Mouse (Mus musculus) spleen, adult 18-20 months (tissue): Measurements from ENCODE around the gene Orai3.

Source experiments
- DNase-seq, 2 experiments: peaks; one replicate each; pipeline ENCODE4 v3.0.0; 2022; ENCODE audit warnings: mixed read lengths in 2 of 2

Orai3 gene

GRCm38 (mm10) chr7:127799738-127800137, 30.1 kb downstream of the Orai3 start:
- no peak for DNase-seq

DNA sequence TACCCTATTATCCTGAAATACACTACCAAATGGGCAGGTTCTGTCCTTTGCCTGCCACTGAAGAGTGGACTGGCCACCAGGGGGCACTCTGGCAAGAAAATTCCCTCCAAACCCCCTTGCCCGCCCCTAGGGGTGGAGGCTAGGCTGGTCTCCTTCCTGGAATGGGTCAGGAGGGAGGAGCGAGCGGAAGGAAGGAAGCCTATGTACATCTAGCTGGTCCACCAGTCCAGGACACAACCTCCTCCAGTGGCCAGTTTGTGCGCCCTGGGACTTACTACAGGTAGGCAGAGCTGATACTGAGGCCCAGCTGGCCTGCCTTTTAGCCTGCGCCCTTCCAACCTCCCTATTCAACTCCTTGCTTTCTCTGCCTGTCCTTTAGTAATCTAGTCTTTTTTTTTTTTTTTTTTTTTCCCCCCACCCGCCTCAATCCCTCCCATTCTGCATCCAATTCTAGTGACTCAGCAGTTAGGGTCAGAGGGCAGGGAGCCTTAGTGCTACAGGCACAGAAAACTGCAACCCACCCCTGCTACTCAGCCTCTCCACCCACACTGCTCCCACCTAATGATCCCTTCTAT, 30.9 kb downstream of the Orai3 start, which contains the start of gene Hsd3b7:
TSS of gene Hsd3b7 (plus strand) at position 170 of the 575 bp plus-strand sequence.
- peak; percentile 63 to 78 for DNase-seq

DNA sequence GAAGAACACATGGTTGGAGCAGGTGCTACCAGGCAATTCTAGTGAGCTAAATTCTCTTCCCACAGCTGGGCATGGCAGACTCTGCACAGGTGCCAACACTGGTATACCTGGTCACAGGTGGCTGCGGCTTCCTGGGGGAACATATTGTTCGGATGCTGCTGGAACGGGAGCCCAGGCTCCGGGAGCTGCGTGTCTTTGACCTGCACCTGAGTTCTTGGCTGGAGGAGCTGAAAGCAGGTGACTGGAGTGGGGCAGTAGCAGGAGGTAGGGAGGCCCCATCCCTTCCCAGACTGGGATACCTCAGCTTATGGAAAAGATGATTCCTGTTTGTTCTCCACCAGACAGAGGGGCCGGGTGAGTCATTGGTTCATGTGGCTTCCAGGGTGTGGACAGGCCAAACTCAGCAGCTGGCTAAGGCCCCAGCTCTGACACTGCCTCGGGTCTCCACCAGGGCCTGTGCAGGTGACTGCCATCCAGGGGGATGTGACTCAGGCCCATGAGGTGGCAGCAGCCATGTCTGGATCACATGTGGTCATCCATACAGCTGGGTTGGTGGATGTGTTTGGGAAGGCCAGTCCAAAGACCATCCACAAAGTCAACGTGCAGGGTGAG, 31.5 kb downstream of the Orai3 start:
- no peak for DNase-seq

- no peak for DNase-seq
Measured at GRCm38 (mm10) chr7:127802313-127802712, 32.7 kb downstream of the Orai3 start.

DNA sequence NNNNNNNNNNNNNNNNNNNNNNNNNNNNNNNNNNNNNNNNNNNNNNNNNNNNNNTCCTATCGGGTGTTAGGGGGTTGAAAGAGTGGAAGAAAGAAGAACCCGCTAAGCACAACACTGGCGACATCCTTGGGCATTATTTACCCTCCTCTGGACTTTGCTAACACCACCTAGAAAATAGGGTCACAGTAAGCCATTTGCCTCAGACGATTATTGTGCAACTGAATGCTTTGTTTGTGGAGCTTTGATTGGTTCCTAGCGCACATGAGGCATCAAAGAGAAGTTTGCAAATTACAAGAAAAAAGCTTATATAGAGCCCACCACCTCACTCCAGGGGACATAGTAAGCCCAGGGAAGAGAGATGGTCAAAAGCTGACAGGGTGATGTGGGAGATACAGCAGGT, 39.2 kb downstream of the Orai3 start:
- DNase-seq = no peak

DNA sequence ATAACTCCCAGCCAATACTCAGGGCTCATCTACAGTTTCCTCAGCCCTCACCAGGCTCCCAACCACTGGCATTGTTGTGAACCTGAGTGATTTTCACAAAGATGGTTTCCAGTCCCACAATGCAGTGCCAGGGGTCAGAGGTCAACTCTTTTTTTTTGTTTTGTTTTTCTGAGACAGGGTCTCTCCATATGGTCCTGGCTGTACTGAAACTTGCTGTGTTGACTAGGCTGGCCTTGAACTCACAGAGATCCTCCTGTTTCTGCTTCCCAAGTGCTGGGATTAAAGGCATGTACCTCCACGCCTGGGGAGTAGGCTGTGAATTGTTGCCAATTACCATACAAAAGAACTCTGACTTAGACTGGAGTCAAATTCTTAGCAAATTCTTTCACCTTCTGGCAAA, 40.2 kb downstream of the Orai3 start:
- DNase-seq = no peak

- DNase-seq = no peak
Measured at GRCm38 (mm10) chr7:127810650-127811049, 41.0 kb downstream of the Orai3 start.

- DNase-seq = no peak
Measured at GRCm38 (mm10) chr7:127811240-127811639, 41.6 kb downstream of the Orai3 start.

- DNase-seq = no peak
Measured at GRCm38 (mm10) chr7:127812292-127812691, 42.7 kb downstream of the Orai3 start.

- no peak for DNase-seq
Measured at GRCm38 (mm10) chr7:127813821-127814220, 44.2 kb downstream of the Orai3 start.

GRCm38 (mm10) chr7:127814241-127814921, 44.8 kb downstream of the Orai3 start:
- DNase-seq = no peak

DNA sequence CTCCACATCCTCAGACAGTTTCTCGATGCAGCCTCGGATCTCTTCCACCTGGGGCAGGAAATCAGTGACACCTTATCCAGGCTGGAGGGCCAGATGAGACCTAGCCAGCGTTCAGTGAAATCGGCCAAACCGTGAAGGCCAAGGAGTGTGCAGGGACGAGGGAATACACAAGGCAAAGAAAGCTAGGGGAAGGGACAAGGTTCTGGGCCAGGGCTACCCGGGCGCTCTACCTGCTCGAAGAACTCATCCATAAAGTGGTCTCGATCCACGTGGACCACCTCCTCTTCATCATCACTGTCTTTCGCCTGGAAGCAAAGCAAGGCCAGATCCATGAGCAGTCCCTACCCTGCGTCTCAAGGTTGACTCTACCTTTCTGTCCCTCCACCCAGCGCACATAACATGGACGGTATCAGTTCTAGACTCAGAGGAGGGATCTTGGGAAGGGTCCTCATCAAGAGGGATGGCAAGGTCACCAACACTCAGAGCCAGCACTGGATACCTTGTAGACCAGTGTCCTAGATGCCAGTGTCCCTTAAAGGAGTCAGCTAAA, 45.6 kb downstream of the Orai3 start:
- DNase-seq = no peak

DNA sequence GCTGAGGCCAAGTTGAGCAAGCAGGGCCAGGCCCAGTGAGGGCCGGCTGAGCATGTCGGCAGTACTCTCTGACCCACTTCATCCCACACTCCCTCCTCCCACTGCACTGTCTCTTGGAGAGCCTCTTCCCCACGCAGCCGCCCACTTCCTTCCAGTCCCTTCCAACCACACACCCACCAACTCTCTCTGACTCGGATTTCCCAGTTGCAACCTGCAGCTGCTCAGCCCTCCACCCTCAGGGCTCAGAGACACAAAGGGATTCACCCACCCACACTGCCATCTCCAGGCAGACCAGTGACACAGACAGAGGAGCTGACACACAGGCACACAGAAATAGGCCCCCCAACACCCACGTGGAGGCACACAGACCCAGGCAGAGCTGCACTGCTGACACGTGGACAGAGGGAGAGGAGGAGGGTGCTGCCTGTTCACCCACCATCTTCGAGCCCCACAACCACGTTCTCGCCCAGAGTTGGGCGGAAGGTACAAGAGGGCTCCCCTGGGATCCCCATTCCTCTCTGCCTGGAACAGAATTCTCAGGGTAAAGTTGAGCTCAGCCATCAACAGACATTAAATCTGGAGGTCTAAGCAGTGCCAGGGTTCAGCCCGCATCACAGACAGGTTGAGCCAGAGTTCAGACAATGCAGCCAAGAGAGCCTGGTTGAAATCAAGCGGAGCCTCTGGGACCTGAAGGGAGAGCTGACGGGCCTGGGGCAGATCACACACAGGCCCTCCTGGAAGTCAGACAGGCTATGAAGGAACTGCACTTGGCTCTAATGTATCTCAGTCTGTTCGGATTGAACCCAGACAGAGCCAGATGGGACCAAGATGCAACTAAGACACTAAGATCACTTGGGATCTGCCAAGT, 46.6 kb downstream of the Orai3 start:
- DNase-seq = no peak

- DNase-seq = no peak
Measured at GRCm38 (mm10) chr7:127817053-127817452, 47.4 kb downstream of the Orai3 start.

DNA sequence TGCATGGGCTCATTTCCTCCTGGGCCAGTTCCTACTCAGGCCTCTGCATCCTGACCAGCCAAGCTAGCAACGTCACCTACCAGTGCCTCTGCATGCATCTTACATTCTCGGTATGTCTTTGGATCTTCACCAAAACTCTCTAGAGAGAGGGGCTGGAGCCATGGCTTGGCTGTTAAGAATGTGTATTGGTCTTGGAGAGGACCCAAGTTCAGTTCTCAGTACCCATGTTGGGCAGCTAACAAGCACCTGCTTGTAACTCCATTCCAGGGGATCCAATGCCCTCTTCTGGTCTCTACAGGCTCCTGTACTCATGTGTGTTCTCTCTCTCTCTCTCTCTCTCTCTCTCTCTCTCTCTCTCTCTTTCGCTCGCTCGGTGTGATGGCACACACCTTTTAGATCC, 48.2 kb downstream of the Orai3 start:
- no peak for DNase-seq

DNA sequence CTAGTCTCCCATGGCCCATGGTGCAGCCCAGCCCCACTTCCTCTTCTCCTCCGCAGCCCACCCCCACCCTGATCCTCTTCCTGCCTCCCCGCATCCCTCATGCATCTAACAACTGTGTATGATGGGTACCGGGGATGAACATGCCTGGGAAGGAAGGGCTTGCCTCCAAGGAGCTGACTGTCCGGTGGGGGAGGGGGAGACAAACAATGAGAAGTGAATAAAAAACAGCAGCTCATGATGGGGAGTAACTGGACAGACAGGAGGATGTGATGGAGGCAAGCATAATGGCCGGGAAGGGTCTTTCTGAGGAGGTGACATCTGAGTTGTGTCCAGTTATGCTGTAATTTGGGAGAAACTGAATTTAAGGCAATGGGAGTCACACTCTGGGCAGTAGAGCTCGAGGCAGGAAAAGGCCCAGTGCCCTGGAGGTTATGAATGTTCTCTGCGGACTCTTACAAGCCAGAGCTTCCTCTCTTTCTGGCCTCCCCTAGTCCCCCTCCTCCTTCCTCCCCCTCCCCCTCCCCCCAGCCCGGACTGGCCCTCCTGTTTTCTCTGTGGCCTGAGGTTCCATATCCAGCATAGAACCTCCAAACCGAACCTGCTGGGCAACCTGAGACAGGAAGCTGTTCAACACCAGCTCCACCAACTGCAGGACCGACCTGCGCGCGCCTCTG, 51.4 kb downstream of the Orai3 start:
- DNase-seq = no peak

GRCm38 (mm10) chr7:127822494-127822893, 52.9 kb downstream of the Orai3 start:
- no peak for DNase-seq

- no peak for DNase-seq
Measured at GRCm38 (mm10) chr7:127823236-127824171, 53.9 kb downstream of the Orai3 start.

DNA sequence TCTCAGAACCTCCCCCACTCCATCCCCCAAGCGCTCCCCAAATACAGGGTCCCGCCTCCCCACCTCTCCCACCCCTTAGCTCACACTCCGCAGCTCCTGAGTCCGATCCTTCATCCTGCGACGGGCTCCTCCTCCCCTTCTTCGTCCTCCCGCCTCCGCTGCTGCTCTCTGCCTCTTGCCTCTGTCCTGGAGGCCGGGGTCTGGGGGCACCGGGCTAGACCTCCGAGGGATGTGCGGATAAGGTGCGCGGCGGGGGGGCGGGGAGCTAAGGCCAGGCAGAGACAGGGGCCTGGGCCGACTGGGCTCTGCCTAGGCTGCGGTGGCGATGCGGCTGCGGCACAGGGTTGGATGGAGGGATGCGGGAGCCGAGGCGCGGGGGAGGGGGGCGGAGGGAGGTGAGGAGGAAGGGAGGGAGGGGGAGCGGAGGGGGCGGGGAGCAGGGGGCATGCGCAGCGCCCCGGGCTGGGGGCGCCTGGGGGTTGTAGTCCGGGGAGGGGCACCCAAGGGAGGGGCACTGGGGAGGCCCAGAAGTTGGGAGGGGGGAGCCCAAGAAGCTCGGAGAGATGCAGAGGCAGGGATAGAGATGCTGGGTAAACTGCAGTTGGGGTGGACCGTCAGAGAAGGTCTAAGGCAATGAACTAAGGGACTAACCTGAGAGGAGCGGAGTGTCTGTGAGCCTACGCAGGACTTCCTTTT, 54.7 kb downstream of the Orai3 start, which contains the start of the genes Stx4a and Stx1b:
TSS of gene Stx4a (plus strand) at position 119 of the 696 bp plus-strand sequence.
TSS of gene Stx1b (minus strand) at position 374 of the 696 bp plus-strand sequence.
- DNase-seq = no peak
